Mouse (Mus musculus): ENCODE data around the gene Tns4. TPM values are rescaled to one million over a fixed set of nuclear protein-coding genes. Genes with fewer than 3 reads are reported as not detected.

Tns4 gene
- polyA plus RNA-seq, 1 experiment from 2014 or later: 1.0 TPM

- 0 out of 2 replicates have a peak, but pooled peaks cover 5% of the 10 kb centered on the region for H3K27me3 ChIP-seq (replicated peaks; ENCODE audit: low read depth, poor library complexity, severe bottlenecking)
- WGBS: 85% methylated on average over 18 of the region's 18 CpGs
- H3K4me3 ChIP-seq: no peak overlapping the region
- no peaks in the 10 kb centered on the region for H3K36me3 ChIP-seq (replicated peaks)
- DNase-seq (ENCODE audit: low spot score): no peak
- H3K27ac ChIP-seq (replicated peaks): peak overlapping the region; percentile 79
- H3K4me1 ChIP-seq: peaks cover 84% of the 10 kb centered on the region
- H3K9me3 ChIP-seq: no peaks in the 10 kb centered on the region
Measured at GRCm38 (mm10) chr11:99127785-99128682, 38.9 kb upstream of the Tns4 start.

GRCm38 (mm10) chr11:99126482-99127253 is 37.6 kb upstream of the Tns4 start:
- no peak for DNase-seq (ENCODE audit: low spot score)
- Histone ChIP-seq H3K4me3 (no peak overlapping the region), H3K27me3 (replicated peaks; ENCODE audit: low read depth, poor library complexity, severe bottlenecking) (0 out of 2 replicates have a peak, but pooled peaks cover 5% of the 10 kb centered on the region), H3K4me1 (peaks cover 80% of the 10 kb centered on the region), H3K36me3 (replicated peaks) (no peaks in the 10 kb centered on the region), H3K9me3 (no peaks in the 10 kb centered on the region), H3K27ac (replicated peaks) (peak overlapping the region; percentile 79)
- 33% methylated on average over 5 of the region's 5 CpGs for WGBS

- peaks cover 81% of the 10 kb centered on the region for H3K4me1 ChIP-seq
Measured at GRCm38 (mm10) chr11:99124635-99125029, 35.5 kb upstream of the Tns4 start.

GRCm38 (mm10) chr11:99123977-99124634 is 35.0 kb upstream of the Tns4 start:
- WGBS: 34% methylated on average over 15 of the region's 15 CpGs
- H3K9me3 ChIP-seq: no peaks in the 10 kb centered on the region
- peak overlapping the region; percentile 5 for H3K4me3 ChIP-seq
- peaks cover 81% of the 10 kb centered on the region for H3K4me1 ChIP-seq
- H3K36me3 ChIP-seq (replicated peaks): no peaks in the 10 kb centered on the region
- H3K27ac ChIP-seq (replicated peaks): peak overlapping the region; percentile 79
- H3K27me3 ChIP-seq (replicated peaks; ENCODE audit: low read depth, poor library complexity, severe bottlenecking): 0 out of 2 replicates have a peak, but pooled peaks cover 5% of the 10 kb centered on the region
- peak; percentile 67 for DNase-seq (ENCODE audit: low spot score)

More at GRCm38 (mm10) chr11:99124635-99125029, 35.5 kb upstream of the Tns4 start:
- peak; percentile 36 for DNase-seq (ENCODE audit: low spot score)
- H3K4me3 ChIP-seq: peak overlapping the region; percentile 5
- H3K27me3 ChIP-seq (replicated peaks; ENCODE audit: low read depth, poor library complexity, severe bottlenecking): 0 out of 2 replicates have a peak, but pooled peaks cover 5% of the 10 kb centered on the region
- H3K9me3 ChIP-seq: no peaks in the 10 kb centered on the region
- H3K36me3 ChIP-seq (replicated peaks): no peaks in the 10 kb centered on the region
- peak overlapping the region; percentile 79 for H3K27ac ChIP-seq (replicated peaks)
- WGBS: 38% methylated on average over 10 of the region's 10 CpGs

GRCm38 (mm10) chr11:99122703-99123102 is 33.6 kb upstream of the Tns4 start:
- H3K9me3 ChIP-seq: 0 out of 2 replicates have a peak, but pooled peaks cover 4% of the 10 kb centered on the region
- H3K4me3 ChIP-seq: no peak overlapping the region
- no peak for DNase-seq (ENCODE audit: low spot score)
- H3K4me1 ChIP-seq: peaks cover 77% of the 10 kb centered on the region
- H3K27me3 ChIP-seq (replicated peaks; ENCODE audit: low read depth, poor library complexity, severe bottlenecking): 0 out of 2 replicates have a peak, but pooled peaks cover 2% of the 10 kb centered on the region
- H3K27ac ChIP-seq (replicated peaks): peak overlapping the region; percentile 67
- no peaks in the 10 kb centered on the region for H3K36me3 ChIP-seq (replicated peaks)
- 78% methylated on average over 3 of the region's 3 CpGs for WGBS

- peak; percentile 37 for DNase-seq (ENCODE audit: low spot score)
- WGBS: 56% methylated on average over 14 of the region's 14 CpGs
- Histone ChIP-seq H3K4me1 (peaks cover 68% of the 10 kb centered on the region), H3K4me3 (no peak overlapping the region), H3K9me3 (0 out of 2 replicates have a peak, but pooled peaks cover 4% of the 10 kb centered on the region), H3K27me3 (replicated peaks; ENCODE audit: low read depth, poor library complexity, severe bottlenecking) (no peaks in the 10 kb centered on the region), H3K36me3 (replicated peaks) (no peaks in the 10 kb centered on the region), H3K27ac (replicated peaks) (peak overlapping the region; percentile 86)
Measured at GRCm38 (mm10) chr11:99121218-99121631, 32.1 kb upstream of the Tns4 start.

GRCm38 (mm10) chr11:99120524-99121217 is 31.6 kb upstream of the Tns4 start:
- no peaks in the 10 kb centered on the region for H3K27me3 ChIP-seq (replicated peaks; ENCODE audit: low read depth, poor library complexity, severe bottlenecking)
- H3K4me3 ChIP-seq: peak overlapping the region; percentile 26; the same call in 1 of the 2 replicates
- peak overlapping the region; percentile 86 for H3K27ac ChIP-seq (replicated peaks)
- no peaks in the 10 kb centered on the region for H3K36me3 ChIP-seq (replicated peaks)
- peak; percentile 54 for DNase-seq (ENCODE audit: low spot score)
- 42% methylated on average over 20 of the region's 20 CpGs for WGBS
- H3K9me3 ChIP-seq: 0 out of 2 replicates have a peak, but pooled peaks cover 4% of the 10 kb centered on the region
- peaks cover 62% of the 10 kb centered on the region for H3K4me1 ChIP-seq

GRCm38 (mm10) chr11:99118963-99119362 is 29.9 kb upstream of the Tns4 start:
- no peaks in the 10 kb centered on the region for H3K36me3 ChIP-seq (replicated peaks)
- peaks cover 46% of the 10 kb centered on the region for H3K4me1 ChIP-seq
- no peaks in the 10 kb centered on the region for H3K27me3 ChIP-seq (replicated peaks; ENCODE audit: low read depth, poor library complexity, severe bottlenecking)
- DNase-seq (ENCODE audit: low spot score): no peak
- H3K27ac ChIP-seq (replicated peaks): peak overlapping the region; percentile 78
- H3K4me3 ChIP-seq: no peak overlapping the region
- WGBS: 70% methylated on average over 7 of the region's 7 CpGs
- H3K9me3 ChIP-seq: 0 out of 2 replicates have a peak, but pooled peaks cover 4% of the 10 kb centered on the region

- Histone ChIP-seq H3K27me3 (replicated peaks; ENCODE audit: low read depth, poor library complexity, severe bottlenecking) (no peaks in the 10 kb centered on the region), H3K4me1 (peaks cover 51% of the 10 kb centered on the region), H3K9me3 (0 out of 2 replicates have a peak, but pooled peaks cover 4% of the 10 kb centered on the region), H3K27ac (replicated peaks) (peak overlapping the region; percentile 78; the same call in 1 of the 2 replicates), H3K4me3 (no peak overlapping the region), H3K36me3 (replicated peaks) (no peaks in the 10 kb centered on the region)
- WGBS: 96% methylated on average over 1 of the region's 1 CpGs
- DNase-seq (ENCODE audit: low spot score): no peak
Measured at GRCm38 (mm10) chr11:99118420-99118819, 29.3 kb upstream of the Tns4 start.

- H3K27me3 ChIP-seq (replicated peaks; ENCODE audit: low read depth, poor library complexity, severe bottlenecking): no peaks in the 10 kb centered on the region
- peaks cover 54% of the 10 kb centered on the region for H3K4me1 ChIP-seq
- no peak overlapping the region for H3K27ac ChIP-seq (replicated peaks)
- H3K4me3 ChIP-seq: no peak overlapping the region
- WGBS: 84% methylated on average over 7 of the region's 7 CpGs
- H3K36me3 ChIP-seq (replicated peaks): no peaks in the 10 kb centered on the region
- no peak for DNase-seq (ENCODE audit: low spot score)
- 0 out of 2 replicates have a peak, but pooled peaks cover 4% of the 10 kb centered on the region for H3K9me3 ChIP-seq
Measured at GRCm38 (mm10) chr11:99117907-99118306, 28.8 kb upstream of the Tns4 start.

- DNase-seq (ENCODE audit: low spot score): no peak
- Histone ChIP-seq H3K36me3 (replicated peaks) (no peaks in the 10 kb centered on the region), H3K27me3 (replicated peaks; ENCODE audit: low read depth, poor library complexity, severe bottlenecking) (no peaks in the 10 kb centered on the region), H3K4me1 (peaks cover 52% of the 10 kb centered on the region), H3K27ac (replicated peaks) (0 out of 2 replicates have a peak overlapping the region, but pooled peaks have one; percentile 55), H3K4me3 (no peak overlapping the region), H3K9me3 (0 out of 2 replicates have a peak, but pooled peaks cover 4% of the 10 kb centered on the region)
- 81% methylated on average over 6 of the region's 6 CpGs for WGBS
Measured at GRCm38 (mm10) chr11:99115940-99116339, 26.8 kb upstream of the Tns4 start.
